Mouse (Mus musculus): ENCODE measurements around the gene Tmem265. TPM values are rescaled to one million over a fixed set of nuclear protein-coding genes. Genes with fewer than 3 reads are reported as not detected.

Gene Tmem265
- polyA plus RNA-seq, 1 experiment: not detected

DNA sequence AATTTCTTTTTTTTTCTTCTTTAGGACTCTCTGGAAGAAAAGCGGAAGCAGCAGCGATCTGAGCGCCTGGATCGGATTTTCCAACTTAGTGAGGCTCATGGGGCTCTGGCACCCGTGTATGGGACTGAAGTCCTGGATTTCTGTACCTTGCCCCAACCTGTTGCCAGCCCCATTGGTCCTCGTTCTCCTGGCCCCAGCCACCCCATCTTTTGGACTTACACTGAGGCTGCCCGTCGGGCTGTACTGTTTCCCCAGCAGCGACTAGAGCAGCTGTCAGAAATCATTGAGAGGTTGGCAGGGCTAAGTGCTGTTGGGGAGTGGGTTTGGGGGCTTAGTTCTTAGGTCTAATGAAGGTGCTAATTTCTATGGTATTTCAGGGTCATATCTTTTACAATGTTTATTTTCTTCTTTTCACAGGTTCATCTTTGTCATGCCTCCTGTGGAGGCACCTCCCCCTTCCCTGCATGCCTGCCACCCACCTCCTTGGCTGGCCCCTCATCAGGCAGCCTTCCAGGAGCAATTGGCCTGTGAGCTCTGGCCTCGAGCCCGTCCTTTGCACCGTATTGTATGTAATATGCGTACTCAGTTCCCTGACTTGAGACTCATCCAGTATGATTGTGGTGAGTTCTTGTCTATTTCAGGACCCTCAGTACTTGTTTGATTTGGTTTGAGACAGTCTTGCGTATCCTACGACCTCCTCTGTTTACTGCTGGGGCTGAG, 11.9 kb upstream of the Tmem265 start:
- WGBS: 36% methylated on average over 15 of the region's 15 CpGs
- H3K4me1 ChIP-seq (ENCODE audit: control insufficient read depth, insufficient read depth, low read length): peaks cover 3% of the 10 kb centered on the region; the same call in 1 of the 2 replicates
- H3K27ac ChIP-seq (ENCODE audit: insufficient read depth, low read depth, low read length): no peak overlapping the region
- TF ChIP-seq POLR2A (IDR thresholded peaks at IDR 0.05; ENCODE audit: insufficient read depth, low read depth, low read length): no peak
- TF ChIP-seq CTCF (IDR thresholded peaks at IDR 0.05; ENCODE audit: insufficient read depth, low read depth, low read length): no peak
- H3K4me3 ChIP-seq (ENCODE audit: insufficient read depth, low read depth, low read length): no peak overlapping the region

DNA sequence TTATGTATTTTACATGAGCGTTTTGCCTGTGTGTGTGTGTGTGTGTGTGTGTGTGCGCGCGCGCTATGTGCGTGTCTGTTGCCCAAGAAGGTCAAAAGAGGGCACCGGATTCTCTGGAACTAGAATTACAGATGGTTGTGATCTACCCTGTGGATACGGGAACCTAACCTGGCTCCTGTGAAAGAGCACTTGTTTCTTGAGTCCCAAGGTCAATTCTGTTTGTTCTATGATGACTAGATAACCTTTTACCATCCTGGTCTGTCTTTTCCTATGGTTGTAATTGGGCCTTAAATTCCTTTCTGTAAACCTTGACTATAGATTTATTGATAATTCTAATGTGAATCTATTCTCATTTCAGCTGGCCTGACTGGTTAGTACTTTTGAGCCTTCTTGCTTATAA, 9.6 kb upstream of the Tmem265 start:
- WGBS: 94% methylated on average over 8 of the region's 8 CpGs
- peaks cover 3% of the 10 kb centered on the region; the same call in 1 of the 2 replicates for H3K4me1 ChIP-seq (ENCODE audit: control insufficient read depth, insufficient read depth, low read length)
- TF ChIP-seq POLR2A (IDR thresholded peaks at IDR 0.05; ENCODE audit: insufficient read depth, low read depth, low read length) (no peak), CTCF (IDR thresholded peaks at IDR 0.05; ENCODE audit: insufficient read depth, low read depth, low read length) (no peak)

GRCm38 (mm10) chr7:127560580-127560979, 610 bp upstream of the Tmem265 start:
- Histone ChIP-seq H3K4me3 (ENCODE audit: insufficient read depth, low read depth, low read length) (no peak overlapping the region), H3K27ac (ENCODE audit: insufficient read depth, low read depth, low read length) (no peak overlapping the region), H3K4me1 (ENCODE audit: control insufficient read depth, insufficient read depth, low read length) (peaks cover 4% of the 10 kb centered on the region; the same call in 1 of the 2 replicates)
- TF ChIP-seq CTCF (IDR thresholded peaks at IDR 0.05; ENCODE audit: insufficient read depth, low read depth, low read length): no peak
- TF ChIP-seq POLR2A (IDR thresholded peaks at IDR 0.05; ENCODE audit: insufficient read depth, low read depth, low read length): no peak
- 96% methylated on average over 11 of the region's 11 CpGs for WGBS

More for the DNA sequence above, 9.6 kb upstream of the Tmem265 start:
- no peak overlapping the region for H3K4me3 ChIP-seq (ENCODE audit: insufficient read depth, low read depth, low read length)
- no peak overlapping the region for H3K27ac ChIP-seq (ENCODE audit: insufficient read depth, low read depth, low read length)

GRCm38 (mm10) chr7:127564381-127565150, 3.4 kb downstream of the Tmem265 start:
- Histone ChIP-seq H3K4me1 (ENCODE audit: control insufficient read depth, insufficient read depth, low read length) (peaks cover 4% of the 10 kb centered on the region; the same call in 1 of the 2 replicates), H3K4me3 (ENCODE audit: insufficient read depth, low read depth, low read length) (no peak overlapping the region), H3K27ac (ENCODE audit: insufficient read depth, low read depth, low read length) (peak overlapping the region; percentile 21; the same call in 1 of the 2 replicates)
- 48% methylated on average over 6 of the region's 6 CpGs for WGBS
- no peak for TF ChIP-seq POLR2A (IDR thresholded peaks at IDR 0.05; ENCODE audit: insufficient read depth, low read depth, low read length)
- no peak for TF ChIP-seq CTCF (IDR thresholded peaks at IDR 0.05; ENCODE audit: insufficient read depth, low read depth, low read length)

DNA sequence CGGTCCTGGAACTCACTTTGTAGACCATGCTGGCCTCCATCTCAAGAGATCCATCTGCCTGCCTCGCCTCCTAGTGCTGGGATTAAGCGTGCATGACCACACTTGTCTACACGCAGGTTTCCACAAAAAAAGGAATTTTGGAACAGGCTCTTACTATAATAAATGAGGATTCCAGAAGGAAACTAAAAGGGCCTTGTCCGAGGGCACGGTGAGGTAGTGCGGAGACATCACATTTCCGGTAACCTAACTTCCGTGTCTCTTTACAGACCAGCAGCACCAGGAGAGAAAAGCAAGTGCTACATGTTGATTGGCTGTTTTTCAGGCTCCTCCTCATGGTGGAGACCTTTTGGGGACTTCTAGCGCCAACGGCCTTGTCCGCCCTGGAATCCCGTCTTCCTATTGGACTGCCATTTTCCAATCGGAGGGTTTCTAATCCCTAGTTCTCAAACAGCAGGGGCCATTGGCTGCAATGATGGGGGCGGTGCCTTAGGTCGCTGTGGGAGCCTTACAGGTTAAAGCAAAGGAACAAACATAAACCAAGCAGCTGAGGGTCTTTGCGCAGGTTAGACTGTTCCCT, 11.8 kb downstream of the Tmem265 start, which contains the start of gene Phkg2:
Phkg2 (plus strand) TSS at position 446 of the 577 bp plus-strand sequence.
- H3K4me3 ChIP-seq (ENCODE audit: insufficient read depth, low read depth, low read length): peak within 1 kb of the TSS; percentile 97
- peaks cover 6% of the 10 kb centered on the region for H3K4me1 ChIP-seq (ENCODE audit: control insufficient read depth, insufficient read depth, low read length)
- WGBS: under 1% methylated on average over 17 of the region's 17 CpGs
- TF ChIP-seq POLR2A (IDR thresholded peaks at IDR 0.05; ENCODE audit: insufficient read depth, low read depth, low read length): no peak
- TF ChIP-seq CTCF (IDR thresholded peaks at IDR 0.05; ENCODE audit: insufficient read depth, low read depth, low read length): no peak
- peak within 1 kb of the TSS; percentile 54; the same call in 1 of the 2 replicates for H3K27ac ChIP-seq (ENCODE audit: insufficient read depth, low read depth, low read length)

DNA sequence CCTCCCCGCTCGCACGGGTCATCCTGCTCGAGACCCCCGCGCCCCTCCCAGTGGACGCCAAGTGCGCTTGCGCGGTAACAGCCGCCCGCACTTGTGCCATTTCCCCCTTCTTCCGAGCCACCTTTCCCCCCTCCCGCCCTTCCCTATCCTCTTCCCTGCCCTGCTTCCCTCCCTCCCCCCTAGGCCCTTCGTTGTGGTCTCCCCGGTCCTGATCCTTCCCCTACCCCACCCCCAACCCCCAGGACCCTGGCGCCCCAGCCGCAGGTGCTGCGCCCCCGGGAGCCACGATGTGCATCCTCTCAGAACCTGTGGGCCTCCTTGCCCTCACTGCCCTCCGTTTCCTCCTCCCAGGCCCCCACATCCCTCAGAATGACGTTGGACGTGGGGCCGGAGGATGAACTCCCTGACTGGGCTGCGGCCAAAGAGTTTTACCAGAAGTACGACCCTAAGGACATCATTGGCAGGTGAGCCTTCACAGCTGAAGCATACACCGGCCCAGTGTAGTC, 12.4 kb downstream of the Tmem265 start:
- peak overlapping the region; percentile 54; the same call in 1 of the 2 replicates for H3K27ac ChIP-seq (ENCODE audit: insufficient read depth, low read depth, low read length)
- H3K4me3 ChIP-seq (ENCODE audit: insufficient read depth, low read depth, low read length): peak overlapping the region; percentile 97
- no peak for TF ChIP-seq POLR2A (IDR thresholded peaks at IDR 0.05; ENCODE audit: insufficient read depth, low read depth, low read length)
- H3K4me1 ChIP-seq (ENCODE audit: control insufficient read depth, insufficient read depth, low read length): peaks cover 6% of the 10 kb centered on the region
- WGBS: 1% methylated on average over 28 of the region's 28 CpGs

DNA sequence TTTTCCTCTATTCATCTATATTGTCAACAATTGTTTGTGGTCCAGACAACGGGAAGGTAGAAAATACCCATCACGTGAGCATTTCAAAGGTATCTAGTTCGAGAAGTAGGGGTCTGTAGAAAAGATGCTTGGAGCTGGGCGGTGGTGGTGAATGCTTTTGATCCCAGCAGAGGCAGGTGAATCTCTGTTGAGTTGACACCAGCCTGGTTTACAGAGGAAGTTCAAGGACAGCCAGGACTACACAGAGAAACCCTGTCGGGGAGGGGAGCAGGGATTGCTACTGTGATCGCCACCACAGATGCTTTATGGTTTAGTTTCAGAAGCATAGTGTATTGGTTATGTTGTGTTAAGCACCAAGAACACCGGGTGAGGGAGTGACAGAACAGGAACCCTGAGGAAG, 12.9 kb downstream of the Tmem265 start:
- 11% methylated on average over 7 of the region's 7 CpGs for WGBS
- no peak for TF ChIP-seq POLR2A (IDR thresholded peaks at IDR 0.05; ENCODE audit: insufficient read depth, low read depth, low read length)
- TF ChIP-seq CTCF (IDR thresholded peaks at IDR 0.05; ENCODE audit: insufficient read depth, low read depth, low read length): no peak
- peak overlapping the region; percentile 97 for H3K4me3 ChIP-seq (ENCODE audit: insufficient read depth, low read depth, low read length)
- H3K4me1 ChIP-seq (ENCODE audit: control insufficient read depth, insufficient read depth, low read length): peaks cover 6% of the 10 kb centered on the region
- H3K27ac ChIP-seq (ENCODE audit: insufficient read depth, low read depth, low read length): no peak overlapping the region

- H3K4me3 ChIP-seq (ENCODE audit: insufficient read depth, low read depth, low read length): no peak overlapping the region
- H3K27ac ChIP-seq (ENCODE audit: insufficient read depth, low read depth, low read length): no peak overlapping the region
- WGBS: 95% methylated on average over 6 of the region's 6 CpGs
- TF ChIP-seq CTCF (IDR thresholded peaks at IDR 0.05; ENCODE audit: insufficient read depth, low read depth, low read length) (no peak), POLR2A (IDR thresholded peaks at IDR 0.05; ENCODE audit: insufficient read depth, low read depth, low read length) (no peak)
- peaks cover 7% of the 10 kb centered on the region for H3K4me1 ChIP-seq (ENCODE audit: control insufficient read depth, insufficient read depth, low read length)
Observed at GRCm38 (mm10) chr7:127583260-127583659, 22.1 kb downstream of the Tmem265 start.

Data from olfactory bulb, adult 2 months (tissue).